Mouse (Mus musculus): ENCODE results near the gene Gatad2a.

GRCm38 (mm10) chr8:70041885-70042546, 45.8 kb upstream of the Gatad2a start:
- TF ChIP-seq POLR2A (IDR thresholded peaks at IDR 0.05; ENCODE audit: extremely low read depth, insufficient read depth, low read length) = no peak
- TF ChIP-seq CTCF (IDR thresholded peaks at IDR 0.05; ENCODE audit: low read depth, low read length) = no peak
